Mouse (Mus musculus): ENCODE measurements around the gene Gm20379. TPM values are rescaled to one million over a fixed set of nuclear protein-coding genes. Genes with fewer than 3 reads are reported as not detected.

The Gm20379 gene
- not detected for total RNA-seq (2023)

GRCm38 (mm10) chr13:92305680-92306079, at the start of gene Gm20379:
Gm20379 (plus strand) TSS chr13:92305980.

GRCm38 (mm10) chr13:92354456-92355271, 48.9 kb downstream of the Gm20379 start, which contains the start of the genes Dhfr and Msh3:
Dhfr (plus strand) TSS chr13:92354726.
Msh3 (minus strand) TSS chr13:92355003.

Other genes with a start within 250 kb of the Gm20379 start
- gene Rasgrf2, start 174.3 kb upstream of the Gm20379 start, total RNA-seq (2023), result 10 to 100 TPM; 23.3 to 24.6 TPM
- 1 to 10 TPM; 1.2 to 1.5 TPM for gene Dhfr, start 48.7 kb downstream of the Gm20379 start, total RNA-seq (2023)
- 10 to 100 TPM; 39.5 to 46.1 TPM for gene Msh3, start 49.0 kb downstream of the Gm20379 start, total RNA-seq (2023)
- gene Ankrd34b, start 119.9 kb downstream of the Gm20379 start, total RNA-seq (2023), result under 1 TPM in 1 of 2 experiments, not detected in 1; 0.78 TPM
- 1 to 10 TPM; 2.3 to 3.5 TPM for gene Fam151b, start 178.0 kb downstream of the Gm20379 start, total RNA-seq (2023)
- 10 to 100 TPM; 23.4 to 29.1 TPM for gene Zfyve16, start 224.9 kb downstream of the Gm20379 start, total RNA-seq (2023)

Measured in B cell, adult 67 days (primary cell).